Mouse (Mus musculus): ENCODE results near the gene 9230102O04Rik. TPM values are rescaled to one million over a fixed set of nuclear protein-coding genes. Genes with fewer than 3 reads are reported as not detected.

9230102O04Rik gene
- total and polyA plus RNA-seq, 3 experiments, result 4.9 to 13.6 (median 5.0) TPM

- peak overlapping the region; percentile 59; the same call in 1 of the 2 replicates for H3K4me3 ChIP-seq (ENCODE audit: low read depth, low read length)
- no peaks in the 10 kb centered on the region for H3K9me3 ChIP-seq (replicated peaks)
- no peak for TF ChIP-seq GATA1 (IDR thresholded peaks at IDR 0.05; ENCODE audit: borderline replicate concordance, low read length)
- TF ChIP-seq TAL1 (conservative IDR thresholded peaks at IDR 0.05; ENCODE audit: low read depth, low read length), result peak; percentile 30; the same call in 1 of the 2 replicates
- TF ChIP-seq CTCF (IDR thresholded peaks at IDR 0.05; ENCODE audit: low read depth, low read length), result no peak
- no peak for TF ChIP-seq GATA2 (IDR thresholded peaks at IDR 0.05; ENCODE audit: borderline replicate concordance, low read depth, low read length)
- ATAC-seq (ENCODE audit: extremely low read depth, insufficient number of reproducible peaks, low FRiP score, poor library complexity, severe bottlenecking), result peak; percentile 60
- H3K36me3 ChIP-seq (replicated peaks), result no peaks in the 10 kb centered on the region
- peaks cover 9% of the 10 kb centered on the region; the same call in 1 of the 2 replicates for H3K27me3 ChIP-seq (ENCODE audit: insufficient read depth, low read length)
- DNase-seq (ENCODE audit: low spot score), result peak; percentile 45
- peaks cover 35% of the 10 kb centered on the region for H3K4me1 ChIP-seq (ENCODE audit: insufficient read depth, low read depth, low read length)
Measured at GRCm38 (mm10) chr2:9905995-9906394, 16.7 kb upstream of the 9230102O04Rik start.

GRCm38 (mm10) chr2:9903854-9904560, 14.7 kb upstream of the 9230102O04Rik start:
- H3K4me1 ChIP-seq (ENCODE audit: insufficient read depth, low read depth, low read length), result peaks cover 45% of the 10 kb centered on the region
- DNase-seq (ENCODE audit: low spot score), result no peak
- no peak overlapping the region for H3K4me3 ChIP-seq (ENCODE audit: low read depth, low read length)

DNA sequence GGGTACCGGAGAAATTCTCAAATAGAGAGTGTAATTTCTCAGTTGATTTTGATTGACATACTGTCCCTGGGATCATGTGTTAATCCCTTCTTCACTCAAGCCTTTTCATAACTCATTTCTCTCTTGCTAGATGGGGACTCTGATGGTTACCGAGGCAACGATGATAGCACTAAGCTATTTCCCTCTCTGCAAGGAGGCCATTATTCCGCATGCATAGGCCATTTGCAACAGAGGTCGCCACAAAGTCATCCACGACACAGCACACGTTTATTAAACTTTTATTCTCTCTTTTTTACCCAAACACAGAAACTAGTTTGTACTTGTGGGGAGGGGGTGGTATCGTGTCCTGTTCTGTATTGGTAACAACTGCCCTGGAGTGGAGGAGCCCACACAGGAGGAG, 8.5 kb upstream of the 9230102O04Rik start:
- H3K4me3 ChIP-seq (ENCODE audit: low read depth, low read length), result no peak overlapping the region
- DNase-seq (ENCODE audit: low spot score) (no peak), ATAC-seq (ENCODE audit: extremely low read depth, insufficient number of reproducible peaks, low FRiP score, poor library complexity, severe bottlenecking) (no peak)
- peaks cover 71% of the 10 kb centered on the region for H3K4me1 ChIP-seq (ENCODE audit: insufficient read depth, low read depth, low read length)
- H3K36me3 ChIP-seq (replicated peaks), result no peaks in the 10 kb centered on the region
- no peak for TF ChIP-seq GATA2 (IDR thresholded peaks at IDR 0.05; ENCODE audit: borderline replicate concordance, low read depth, low read length)
- no peak for TF ChIP-seq TAL1 (conservative IDR thresholded peaks at IDR 0.05; ENCODE audit: low read depth, low read length)
- no peak for TF ChIP-seq GATA1 (IDR thresholded peaks at IDR 0.05; ENCODE audit: borderline replicate concordance, low read length)
- TF ChIP-seq CTCF (IDR thresholded peaks at IDR 0.05; ENCODE audit: low read depth, low read length), result no peak
- no peak for TF ChIP-seq POLR2AphosphoS5 (IDR thresholded peaks at IDR 0.05; ENCODE audit: insufficient replicate concordance, low read depth, low read length)
- H3K9me3 ChIP-seq (replicated peaks), result no peaks in the 10 kb centered on the region
- H3K27me3 ChIP-seq (ENCODE audit: insufficient read depth, low read length), result peaks cover 40% of the 10 kb centered on the region

More at GRCm38 (mm10) chr2:9903854-9904560, 14.7 kb upstream of the 9230102O04Rik start:
- TF ChIP-seq GATA2 (IDR thresholded peaks at IDR 0.05; ENCODE audit: borderline replicate concordance, low read depth, low read length) (no peak), GATA1 (IDR thresholded peaks at IDR 0.05; ENCODE audit: borderline replicate concordance, low read length) (no peak), TAL1 (conservative IDR thresholded peaks at IDR 0.05; ENCODE audit: low read depth, low read length) (no peak), POLR2AphosphoS5 (IDR thresholded peaks at IDR 0.05; ENCODE audit: insufficient replicate concordance, low read depth, low read length) (no peak), CTCF (IDR thresholded peaks at IDR 0.05; ENCODE audit: low read depth, low read length) (no peak)
- H3K27me3 ChIP-seq (ENCODE audit: insufficient read depth, low read length), result peaks cover 18% of the 10 kb centered on the region; the same call in 1 of the 2 replicates
- H3K36me3 ChIP-seq (replicated peaks), result no peaks in the 10 kb centered on the region
- ATAC-seq (ENCODE audit: extremely low read depth, insufficient number of reproducible peaks, low FRiP score, poor library complexity, severe bottlenecking), result no peak
- H3K9me3 ChIP-seq (replicated peaks), result no peaks in the 10 kb centered on the region

DNA sequence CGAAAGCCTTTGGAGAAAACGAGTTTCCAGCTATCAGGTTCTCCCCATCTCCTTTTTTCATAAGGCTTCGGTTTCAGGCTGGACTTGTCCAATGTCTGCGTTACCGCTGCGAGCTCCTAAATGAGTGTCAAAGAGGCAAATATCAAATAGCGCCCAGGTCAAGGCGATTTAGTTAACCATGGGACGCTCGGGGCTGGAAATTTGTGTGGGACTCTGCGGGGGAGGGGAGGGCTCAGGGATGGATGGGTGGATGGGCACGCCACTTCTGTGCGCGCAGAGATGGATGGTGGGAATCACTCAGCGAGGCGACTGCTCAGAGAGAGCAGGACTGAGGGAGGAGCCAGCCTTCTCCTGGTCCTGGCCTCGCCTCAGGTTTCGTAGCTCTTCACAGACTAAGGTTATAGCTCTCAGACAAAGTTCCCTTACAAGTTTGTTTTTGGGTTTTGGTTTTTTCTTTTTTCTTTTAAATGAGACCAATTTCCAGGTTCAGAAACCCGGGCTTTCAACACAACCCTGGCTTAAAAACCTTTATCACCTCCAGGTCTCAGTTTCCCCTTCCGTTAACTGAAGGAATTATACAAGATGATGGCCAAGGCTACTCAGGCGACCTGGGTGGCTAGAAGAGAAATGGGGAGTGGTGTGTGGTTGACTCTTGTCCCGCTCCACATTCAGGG, 6.9 kb upstream of the 9230102O04Rik start:
- DNase-seq (ENCODE audit: low spot score), result no peak
- TF ChIP-seq GATA2 (IDR thresholded peaks at IDR 0.05; ENCODE audit: borderline replicate concordance, low read depth, low read length) (no peak), POLR2AphosphoS5 (IDR thresholded peaks at IDR 0.05; ENCODE audit: insufficient replicate concordance, low read depth, low read length) (no peak), GATA1 (IDR thresholded peaks at IDR 0.05; ENCODE audit: borderline replicate concordance, low read length) (no peak), CTCF (IDR thresholded peaks at IDR 0.05; ENCODE audit: low read depth, low read length) (no peak), TAL1 (conservative IDR thresholded peaks at IDR 0.05; ENCODE audit: low read depth, low read length) (no peak)
- no peak for ATAC-seq (ENCODE audit: extremely low read depth, insufficient number of reproducible peaks, low FRiP score, poor library complexity, severe bottlenecking)
- Histone ChIP-seq H3K36me3 (replicated peaks) (no peaks in the 10 kb centered on the region), H3K4me1 (ENCODE audit: insufficient read depth, low read depth, low read length) (peaks cover 81% of the 10 kb centered on the region), H3K4me3 (ENCODE audit: low read depth, low read length) (peak overlapping the region; percentile 67; the same call in 1 of the 2 replicates), H3K27me3 (ENCODE audit: insufficient read depth, low read length) (peaks cover 35% of the 10 kb centered on the region), H3K9me3 (replicated peaks) (no peaks in the 10 kb centered on the region)

DNA sequence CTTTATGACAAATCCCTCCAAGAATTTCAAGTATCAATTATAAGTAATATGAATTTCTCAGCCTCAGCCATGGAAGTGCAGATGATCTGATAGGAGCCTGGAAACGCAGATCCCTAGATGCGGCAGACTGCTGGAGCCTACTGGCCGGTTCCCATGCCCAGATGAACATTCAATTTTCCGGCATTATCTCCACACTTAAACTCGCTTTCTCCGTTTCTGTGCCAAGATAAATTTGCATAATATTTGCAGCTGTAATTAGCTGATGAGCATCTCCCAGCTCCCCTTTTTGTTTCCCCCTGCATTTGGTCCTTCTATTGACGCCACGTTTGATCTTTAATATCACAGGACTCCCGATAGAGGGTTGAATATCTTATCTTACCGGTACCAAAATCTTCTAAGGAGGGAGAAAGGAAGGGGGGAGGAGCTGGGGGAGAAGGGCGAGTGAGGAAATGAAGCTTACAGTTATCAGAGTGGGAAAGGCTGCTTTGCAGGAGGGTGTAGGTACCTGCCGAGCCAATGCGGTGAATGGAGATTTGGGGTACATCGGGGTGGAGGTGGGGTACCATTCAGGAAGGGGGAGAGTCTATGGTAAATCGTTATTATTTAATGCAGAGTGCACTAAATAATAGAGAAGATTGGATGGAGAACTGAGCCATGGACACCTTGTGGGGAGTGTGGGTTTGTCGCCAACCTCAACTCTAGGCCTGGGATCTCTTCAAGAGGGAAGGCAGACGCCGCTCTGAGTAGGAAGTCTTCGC, 5.7 kb upstream of the 9230102O04Rik start:
- no peak for DNase-seq (ENCODE audit: low spot score)
- no peak for TF ChIP-seq TAL1 (conservative IDR thresholded peaks at IDR 0.05; ENCODE audit: low read depth, low read length)
- no peak for TF ChIP-seq POLR2AphosphoS5 (IDR thresholded peaks at IDR 0.05; ENCODE audit: insufficient replicate concordance, low read depth, low read length)
- no peak for TF ChIP-seq CTCF (IDR thresholded peaks at IDR 0.05; ENCODE audit: low read depth, low read length)
- no peak for TF ChIP-seq GATA1 (IDR thresholded peaks at IDR 0.05; ENCODE audit: borderline replicate concordance, low read length)
- no peak for TF ChIP-seq GATA2 (IDR thresholded peaks at IDR 0.05; ENCODE audit: borderline replicate concordance, low read depth, low read length)
- Histone ChIP-seq H3K9me3 (replicated peaks) (no peaks in the 10 kb centered on the region), H3K36me3 (replicated peaks) (no peaks in the 10 kb centered on the region), H3K4me3 (ENCODE audit: low read depth, low read length) (peak overlapping the region; percentile 67; the same call in 1 of the 2 replicates), H3K4me1 (ENCODE audit: insufficient read depth, low read depth, low read length) (peaks cover 86% of the 10 kb centered on the region), H3K27me3 (ENCODE audit: insufficient read depth, low read length) (peaks cover 35% of the 10 kb centered on the region)
- ATAC-seq (ENCODE audit: extremely low read depth, insufficient number of reproducible peaks, low FRiP score, poor library complexity, severe bottlenecking), result peak; percentile 19; the same call in 1 of the 2 replicates
